Mouse (Mus musculus) kidney, embryonic 14.5 days (tissue): ENCODE data around the gene Lrrc8c. TPM values are rescaled to one million over a fixed set of nuclear protein-coding genes. Genes with fewer than 3 reads are reported as not detected.

Source experiments
- ATAC-seq: fragments of 200-750 bp; cut with Nextera tagmentation; 2 replicates; pipeline ENCODE4 v1.8.0; 2017; ENCODE audit warnings: moderate number of reproducible peaks, mild to moderate bottlenecking, moderate TSS enrichment, moderate library complexity; ENCODE audit not compliant: low FRiP score, low TSS enrichment
- H3K27ac ChIP-seq: fragments of 300-500 bp; sonication (generic); 2 replicates; pipeline ENCODE4 v1.5.1; 2014; ENCODE audit warnings: low read depth, mild to moderate bottlenecking, low read length, moderate library complexity, mixed read lengths
- H3K27me3 ChIP-seq: fragments of 300-500 bp; sonication (generic); 2 replicates; pipeline ENCODE4 v1.6.1; 2014; ENCODE audit warnings: mild to moderate bottlenecking, low read length; ENCODE audit not compliant: control insufficient read depth, insufficient read depth
- H3K36me3 ChIP-seq: fragments of 300-500 bp; sonication (generic); 2 replicates; pipeline ENCODE4 v1.6.1; 2014; ENCODE audit warnings: low read length, mixed read lengths; ENCODE audit not compliant: control insufficient read depth, insufficient read depth
- H3K4me1 ChIP-seq: fragments of 300-500 bp; sonication (generic); 2 replicates; pipeline ENCODE4 v1.6.1; 2014; ENCODE audit warnings: low read length, mixed read lengths; ENCODE audit not compliant: control insufficient read depth, insufficient read depth
- H3K4me2 ChIP-seq: fragments of 300-500 bp; sonication (generic); replicated peaks from 2 replicates; pipeline ENCODE4 v1.6.1; 2014; ENCODE audit warnings: low read depth, mild to moderate bottlenecking, low read length
- H3K4me3 ChIP-seq: fragments of 300-500 bp; sonication (generic); 2 replicates; pipeline ENCODE4 v1.5.1; 2014; ENCODE audit warnings: mild to moderate bottlenecking, low read length
- H3K9ac ChIP-seq: fragments of 300-500 bp; sonication (generic); 2 replicates; pipeline ENCODE4 v1.6.1; 2014; ENCODE audit warnings: low read depth, mild to moderate bottlenecking, low read length, moderate library complexity
- H3K9me3 ChIP-seq: fragments of 300-500 bp; sonication (generic); 2 replicates; pipeline ENCODE4 v1.6.1; 2016; ENCODE audit warnings: low read length; ENCODE audit not compliant: control insufficient read depth
- WGBS: fragments of 180-500 bp; shearing (Covaris S2); extraction: QIAGEN DNeasy Blood & Tissue Kit; methylation state at CpG from one replicate; pipeline ENCODE4 v1.1.7; 2014; 5-methylcytosine and 5-hydroxymethylcytosine counted together
- polyA plus RNA-seq: library from polyadenylated mRNA; unstranded; fragments of >200 nt; fragmentation: Nextera tagmentation; extraction: Ambion mirVana; gene quantifications from 2 replicates; pipeline ENCODE4 v1.2.1, GENCODE M21; 2014

The Lrrc8c gene
- polyA plus RNA-seq, 1 experiment from 2014 or later = 13.1 TPM

DNA sequence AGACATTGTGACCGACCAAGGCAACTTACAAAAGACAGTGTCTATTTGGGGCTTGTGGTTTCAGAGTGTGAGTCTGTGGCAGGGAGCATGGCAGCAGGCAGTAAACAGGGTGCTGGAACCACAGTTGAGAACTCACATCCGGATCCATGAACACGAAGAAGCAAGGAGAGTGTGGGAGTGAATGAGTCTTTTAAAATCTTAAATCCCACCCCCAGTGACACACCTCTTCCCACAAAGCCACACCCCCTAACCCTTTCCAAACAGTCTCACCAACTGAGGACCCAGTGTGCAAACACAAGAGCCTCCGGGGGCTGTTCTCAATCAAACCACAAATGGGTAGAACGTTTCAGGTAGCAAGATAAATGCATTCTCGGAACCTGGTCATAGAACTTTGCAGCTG lies 37.1 kb downstream of the Lrrc8c start:
- Histone ChIP-seq H3K9me3 (no peaks in the 10 kb centered on the region; the same call in 1 of the 2 replicates), H3K36me3 (no peaks in the 10 kb centered on the region), H3K4me3 (no peak overlapping the region), H3K9ac (no peak overlapping the region), H3K4me1 (no peaks in the 10 kb centered on the region), H3K27me3 (no peaks in the 10 kb centered on the region), H3K27ac (no peak overlapping the region), H3K4me2 (no peak overlapping the region)
- ATAC-seq = no peak
- WGBS = 83% methylated on average over 6 of the region's 6 CpGs

DNA sequence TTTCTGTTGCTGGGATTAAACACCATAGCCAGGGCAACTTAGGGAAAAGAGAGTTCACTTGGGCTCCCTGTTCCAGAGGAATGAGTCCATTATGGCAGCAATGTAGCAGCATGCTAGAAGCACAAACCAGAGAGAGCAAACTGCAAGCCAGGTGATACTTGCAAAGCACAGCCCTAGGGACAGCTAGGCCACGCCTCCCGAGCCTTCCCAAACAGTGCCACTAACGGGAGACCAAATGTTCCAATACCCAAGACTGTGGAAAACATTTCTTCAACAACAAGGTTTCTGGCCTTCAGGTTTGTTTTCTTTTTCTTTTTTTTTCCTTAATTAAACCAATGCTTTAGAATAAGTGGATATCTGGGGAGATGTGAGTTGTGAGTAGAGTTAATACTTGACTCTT lies 38.2 kb downstream of the Lrrc8c start:
- Histone ChIP-seq H3K36me3 (no peaks in the 10 kb centered on the region), H3K27ac (no peak overlapping the region), H3K9ac (no peak overlapping the region), H3K27me3 (no peaks in the 10 kb centered on the region), H3K4me2 (no peak overlapping the region), H3K9me3 (no peaks in the 10 kb centered on the region; the same call in 1 of the 2 replicates), H3K4me1 (no peaks in the 10 kb centered on the region), H3K4me3 (no peak overlapping the region)
- no peak for ATAC-seq
- 98% methylated on average over 3 of the region's 3 CpGs for WGBS

DNA sequence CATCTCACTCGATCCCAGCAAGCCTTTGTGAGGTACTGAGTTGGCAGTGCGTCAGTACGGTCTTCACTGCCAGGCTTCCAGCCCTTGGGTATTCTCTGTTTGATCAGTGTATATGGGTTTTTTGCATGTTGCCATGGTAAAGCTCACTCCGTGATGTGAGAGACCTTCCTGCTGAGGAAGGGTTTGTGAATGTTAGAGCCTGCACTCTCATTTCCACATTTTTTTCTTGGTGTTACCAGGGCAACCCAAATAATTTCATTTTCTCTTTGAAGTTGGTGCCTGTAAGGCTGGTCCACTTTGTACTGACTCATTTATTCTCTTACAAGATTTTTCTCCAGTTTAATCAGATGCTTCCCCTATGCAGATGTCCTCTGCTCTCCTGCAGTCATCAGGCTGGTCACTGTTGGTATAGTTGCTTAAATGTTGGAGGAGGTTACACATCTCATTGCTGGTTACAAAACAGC lies 38.6 kb downstream of the Lrrc8c start:
- H3K4me2 ChIP-seq = no peak overlapping the region
- no peaks in the 10 kb centered on the region for H3K27me3 ChIP-seq
- H3K36me3 ChIP-seq = no peaks in the 10 kb centered on the region
- ATAC-seq = no peak
- no peak overlapping the region for H3K27ac ChIP-seq
- no peaks in the 10 kb centered on the region for H3K4me1 ChIP-seq
- H3K4me3 ChIP-seq = no peak overlapping the region
- H3K9me3 ChIP-seq = no peaks in the 10 kb centered on the region; the same call in 1 of the 2 replicates
- WGBS = 90% methylated on average over 4 of the region's 4 CpGs
- no peak overlapping the region for H3K9ac ChIP-seq

DNA sequence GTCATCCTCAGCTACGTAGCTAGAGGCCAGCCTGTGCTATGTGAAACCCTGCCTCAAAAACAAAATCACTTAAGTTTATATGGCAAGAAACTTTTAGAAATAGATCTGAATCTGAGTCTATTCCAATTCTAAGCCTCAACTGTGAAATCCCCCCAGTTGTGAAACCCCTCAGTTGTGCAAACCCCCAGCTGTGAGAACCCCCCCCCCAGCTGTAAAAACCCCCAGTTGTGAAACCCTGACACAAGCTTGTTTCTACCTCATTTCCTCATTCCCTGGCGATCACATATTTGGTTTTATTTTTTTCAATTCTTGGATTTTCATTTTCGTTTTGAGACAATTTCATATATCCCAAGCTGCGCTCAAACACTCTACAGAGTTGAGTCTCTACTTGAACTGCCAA lies 39.3 kb downstream of the Lrrc8c start:
- no peak overlapping the region for H3K4me2 ChIP-seq
- H3K27me3 ChIP-seq = no peaks in the 10 kb centered on the region
- no peaks in the 10 kb centered on the region for H3K4me1 ChIP-seq
- H3K27ac ChIP-seq = no peak overlapping the region
- no peak overlapping the region for H3K4me3 ChIP-seq
- ATAC-seq = no peak
- H3K9me3 ChIP-seq = no peaks in the 10 kb centered on the region; the same call in 1 of the 2 replicates
- H3K36me3 ChIP-seq = no peaks in the 10 kb centered on the region
- 86% methylated on average over 4 of the region's 4 CpGs for WGBS
- H3K9ac ChIP-seq = no peak overlapping the region

DNA sequence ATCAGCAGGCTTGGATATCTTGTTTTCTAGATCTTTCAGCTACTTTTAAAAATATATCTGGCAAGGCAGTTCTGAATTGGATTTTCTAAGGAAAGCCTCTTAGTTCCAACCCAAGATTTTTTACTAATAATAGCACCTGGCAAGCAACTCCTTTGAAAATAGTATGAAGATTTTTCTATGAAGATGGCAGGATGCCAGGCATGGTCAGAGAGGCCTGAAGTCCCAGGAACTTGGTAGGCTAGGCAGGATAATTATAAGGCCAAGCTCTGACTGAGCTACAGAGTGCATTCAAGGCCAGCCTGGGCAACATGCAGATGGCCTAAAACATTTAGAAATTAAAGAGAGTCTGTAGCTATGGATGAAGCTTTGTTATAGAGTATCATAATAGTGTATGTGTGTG lies 42.7 kb downstream of the Lrrc8c start:
- no peaks in the 10 kb centered on the region for H3K4me1 ChIP-seq
- no peaks in the 10 kb centered on the region for H3K36me3 ChIP-seq
- no peak overlapping the region for H3K27ac ChIP-seq
- H3K9ac ChIP-seq = no peak overlapping the region
- H3K4me3 ChIP-seq = no peak overlapping the region
- no peak for ATAC-seq
- H3K4me2 ChIP-seq = no peak overlapping the region
- H3K9me3 ChIP-seq = no peaks in the 10 kb centered on the region; the same call in 1 of the 2 replicates
- no peaks in the 10 kb centered on the region for H3K27me3 ChIP-seq

DNA sequence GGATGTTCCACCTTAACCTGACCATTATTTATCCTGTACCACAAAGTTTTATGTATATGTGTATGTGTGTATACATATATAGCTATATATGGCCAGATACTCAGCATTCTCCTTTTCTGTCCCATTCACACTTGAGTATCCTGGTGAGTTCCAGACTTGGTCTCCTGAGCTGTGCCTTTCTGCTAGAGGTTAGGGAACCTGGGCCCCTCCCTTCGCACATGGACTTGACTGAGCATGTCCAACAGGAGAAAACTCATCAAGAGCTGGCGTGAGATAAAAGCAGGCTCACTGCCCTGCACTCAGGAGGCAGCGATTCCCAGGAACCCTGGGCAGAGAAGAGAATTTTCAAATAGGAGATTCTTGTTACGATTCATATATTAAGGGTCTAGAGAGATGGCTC lies 45.6 kb downstream of the Lrrc8c start:
- WGBS = 87% methylated on average over 4 of the region's 4 CpGs
- ATAC-seq = no peak

DNA sequence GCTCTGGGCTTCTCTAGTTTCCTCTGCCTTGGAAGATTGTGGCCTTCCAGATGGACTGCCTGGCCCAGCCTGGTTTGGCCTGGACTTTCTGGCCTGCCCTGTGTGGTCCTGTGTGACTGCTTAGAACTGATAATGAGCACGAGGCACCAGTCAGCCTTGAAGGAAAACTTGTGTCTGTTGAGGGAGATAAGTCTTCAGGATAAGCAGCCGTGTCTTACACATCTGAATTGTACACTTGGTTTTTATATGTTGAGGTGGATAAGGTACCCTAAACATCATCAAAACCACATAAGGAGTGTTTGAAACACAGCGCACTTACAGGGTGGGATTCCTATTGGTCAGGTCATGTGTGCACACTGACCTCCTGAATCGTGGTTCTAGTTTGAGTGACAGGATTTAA lies 46.6 kb downstream of the Lrrc8c start:
- Histone ChIP-seq H3K4me1 (no peaks in the 10 kb centered on the region), H3K36me3 (no peaks in the 10 kb centered on the region), H3K27me3 (no peaks in the 10 kb centered on the region), H3K4me3 (no peak overlapping the region), H3K4me2 (no peak overlapping the region), H3K9me3 (no peaks in the 10 kb centered on the region), H3K27ac (no peak overlapping the region), H3K9ac (no peak overlapping the region)
- no peak for ATAC-seq
- 86% methylated on average over 4 of the region's 4 CpGs for WGBS

More for the DNA sequence above, 45.6 kb downstream of the Lrrc8c start:
- H3K9ac ChIP-seq = no peak overlapping the region
- no peaks in the 10 kb centered on the region for H3K9me3 ChIP-seq
- no peak overlapping the region for H3K4me2 ChIP-seq
- H3K4me1 ChIP-seq = no peaks in the 10 kb centered on the region
- no peak overlapping the region for H3K4me3 ChIP-seq
- H3K27me3 ChIP-seq = no peaks in the 10 kb centered on the region
- no peak overlapping the region for H3K27ac ChIP-seq
- no peaks in the 10 kb centered on the region for H3K36me3 ChIP-seq

DNA sequence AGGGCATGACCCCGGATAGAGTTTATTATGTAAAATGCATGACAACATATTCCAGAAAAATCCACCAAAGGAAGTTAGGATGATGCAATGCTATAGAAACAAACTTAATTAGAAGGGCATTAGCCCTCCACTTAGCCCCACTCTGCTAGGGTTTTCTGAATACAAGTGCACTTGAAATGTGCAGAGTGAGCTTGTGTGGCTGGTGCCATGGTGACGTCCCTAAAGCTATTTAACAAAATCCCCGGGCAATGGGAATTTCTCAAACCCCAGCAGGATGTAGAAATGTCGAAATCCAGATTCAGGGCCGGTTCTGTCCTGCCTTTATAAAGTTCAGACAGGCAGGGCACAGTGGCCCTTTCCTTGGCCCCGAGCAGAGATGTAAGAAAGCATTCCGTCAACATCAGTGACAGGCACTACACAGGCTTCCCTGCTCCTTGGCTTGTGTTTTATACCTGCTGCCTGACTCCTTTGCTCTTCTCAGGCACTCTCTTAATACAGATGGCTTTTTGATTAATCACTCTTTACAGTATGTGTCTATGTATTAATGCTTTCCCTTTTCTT lies 47.7 kb downstream of the Lrrc8c start:
- Histone ChIP-seq H3K27ac (no peak overlapping the region), H3K4me1 (no peaks in the 10 kb centered on the region), H3K36me3 (no peaks in the 10 kb centered on the region), H3K9me3 (no peaks in the 10 kb centered on the region), H3K27me3 (no peaks in the 10 kb centered on the region), H3K4me3 (no peak overlapping the region), H3K9ac (no peak overlapping the region), H3K4me2 (no peak overlapping the region)
- 69% methylated on average over 7 of the region's 7 CpGs for WGBS
- no peak for ATAC-seq

DNA sequence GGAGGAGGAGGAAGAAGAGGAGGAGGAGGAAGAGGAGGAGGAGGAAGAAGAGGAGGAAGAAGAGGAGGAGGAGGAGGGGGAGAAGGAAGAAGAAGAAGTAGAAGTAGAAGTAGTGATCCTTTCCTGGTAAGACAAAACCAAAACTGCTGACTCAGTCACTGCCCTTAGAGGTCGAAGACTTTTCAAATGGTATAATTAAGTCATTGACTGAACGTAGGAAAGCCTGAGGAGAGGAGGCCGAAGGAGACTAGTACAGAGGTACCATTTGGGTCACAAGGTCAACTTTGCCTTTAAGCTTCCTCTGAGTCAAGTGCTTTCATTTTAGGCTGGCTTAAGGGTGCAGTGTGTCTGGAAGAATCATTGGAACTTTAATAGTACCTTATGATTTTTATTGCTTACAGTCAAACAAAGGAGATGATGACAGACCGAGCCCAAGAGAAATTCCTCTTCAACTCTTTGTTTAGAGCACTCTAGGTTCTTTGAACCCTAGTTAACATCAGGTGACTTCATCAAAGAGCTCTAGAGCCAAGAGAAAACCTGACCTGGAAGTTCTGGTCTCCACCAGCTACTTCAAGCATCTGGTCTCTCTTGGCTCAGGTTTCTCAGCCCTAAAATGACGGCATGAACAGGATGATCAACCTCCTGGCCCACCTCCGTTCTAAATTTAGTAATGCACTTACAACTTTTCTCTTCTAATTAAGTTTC lies 49.0 kb downstream of the Lrrc8c start:
- Histone ChIP-seq H3K9ac (no peak overlapping the region), H3K4me1 (no peaks in the 10 kb centered on the region), H3K4me3 (no peak overlapping the region), H3K9me3 (no peaks in the 10 kb centered on the region), H3K36me3 (no peaks in the 10 kb centered on the region), H3K27me3 (no peaks in the 10 kb centered on the region), H3K4me2 (no peak overlapping the region), H3K27ac (no peak overlapping the region)
- 69% methylated on average over 6 of the region's 6 CpGs for WGBS
- no peak for ATAC-seq
